Mouse (Mus musculus) limb, embryonic 14.5 days (tissue): ENCODE measurements at regions not wholly inside any gene's neighbourhood (a gene's known extent, or its start where the extent isn't known, plus 50 kb on each side); places are given as distances from the start of the nearest gene placed in this dataset.

Experiments used
- ATAC-seq: fragments of 200-750 bp; cut with Nextera tagmentation; 2 replicates; pipeline ENCODE4 v1.8.0; 2017; ENCODE audit warnings: low read depth, moderate number of reproducible peaks, moderate TSS enrichment; ENCODE audit not compliant: low FRiP score
- DNase-seq: peaks from one replicate; pipeline ENCODE4 v3.0.0-alpha.2; 2015; ENCODE audit warnings: low spot score
- H3K27ac ChIP-seq: fragments of 300-500 bp; sonication (generic); replicated peaks from 2 replicates; pipeline ENCODE4 v1.5.1; 2014; ENCODE audit warnings: low read depth, mild to moderate bottlenecking, low read length, moderate library complexity, mixed read lengths
- H3K27me3 ChIP-seq: fragments of 300-500 bp; sonication (generic); 2 replicates; pipeline ENCODE4 v1.6.1; 2014; ENCODE audit warnings: low read length, mixed read lengths; ENCODE audit not compliant: control insufficient read depth, insufficient read depth
- H3K36me3 ChIP-seq: fragments of 300-500 bp; sonication (generic); 2 replicates; pipeline ENCODE4 v1.6.1; 2014; ENCODE audit warnings: mild to moderate bottlenecking, low read length, moderate library complexity, mixed read lengths; ENCODE audit not compliant: control insufficient read depth, insufficient read depth
- H3K4me1 ChIP-seq: fragments of 300-500 bp; sonication (generic); 2 replicates; pipeline ENCODE4 v1.6.1; 2014; ENCODE audit warnings: antibody characterized with exemption, low read length, mixed read lengths; ENCODE audit not compliant: control insufficient read depth, insufficient read depth
- H3K4me2 ChIP-seq: fragments of 300-500 bp; sonication (generic); replicated peaks from 2 replicates; pipeline ENCODE4 v1.6.1; 2014; ENCODE audit warnings: low read depth, mild to moderate bottlenecking, low read length, moderate library complexity; ENCODE audit not compliant: severe bottlenecking
- H3K4me3 ChIP-seq: fragments of 300-500 bp; sonication (generic); replicated peaks from 2 replicates; pipeline ENCODE4 v1.5.1; 2014; ENCODE audit warnings: low read length
- H3K9ac ChIP-seq: fragments of 300-500 bp; sonication (generic); 2 replicates; pipeline ENCODE4 v1.6.1; 2014; ENCODE audit warnings: mild to moderate bottlenecking, low read depth, low read length, moderate library complexity; ENCODE audit not compliant: severe bottlenecking
- H3K9me3 ChIP-seq: fragments of 300-500 bp; sonication (generic); 2 replicates; pipeline ENCODE4 v1.6.1; 2016; ENCODE audit warnings: low read length; ENCODE audit not compliant: control insufficient read depth
- POLR2A ChIP-seq: fragments of 200-500 bp; IDR thresholded peaks from 2 replicates; pipeline ENCODE4 v1.8.0; 2012; ENCODE audit warnings: inconsistent platforms, mild to moderate bottlenecking, moderate library complexity, borderline replicate concordance; ENCODE audit not compliant: insufficient read depth, insufficient read length; ENCODE audit errors: extremely low read depth
- WGBS: fragments of 180-500 bp; shearing (Covaris S2); extraction: QIAGEN DNeasy Blood & Tissue Kit; methylation state at CpG from one replicate; pipeline ENCODE4 v1.1.7; 2014; 5-methylcytosine and 5-hydroxymethylcytosine counted together

GRCm38 (mm10) chr2:168372356-168372755 is 90.8 kb upstream of the Kcng1 start:
- no peak for TF ChIP-seq POLR2A
- H3K27me3 ChIP-seq = no peaks in the 10 kb centered on the region
- H3K4me2 ChIP-seq = no peak overlapping the region
- no peak overlapping the region for H3K27ac ChIP-seq
- DNase-seq (no peak), ATAC-seq (no peak)
- H3K4me3 ChIP-seq = no peak overlapping the region
- peaks cover 5% of the 10 kb centered on the region; the same call in 1 of the 2 replicates for H3K9me3 ChIP-seq
- H3K9ac ChIP-seq = no peak overlapping the region
- no peaks in the 10 kb centered on the region for H3K4me1 ChIP-seq
- no peaks in the 10 kb centered on the region for H3K36me3 ChIP-seq
- 90% methylated on average over 5 of the region's 5 CpGs for WGBS

GRCm38 (mm10) chr2:168371245-168371644 is 89.7 kb upstream of the Kcng1 start:
- DNase-seq (no peak), ATAC-seq (no peak)
- Histone ChIP-seq H3K36me3 (no peaks in the 10 kb centered on the region), H3K4me3 (no peak overlapping the region), H3K27me3 (no peaks in the 10 kb centered on the region), H3K4me1 (no peaks in the 10 kb centered on the region), H3K9me3 (peaks cover 5% of the 10 kb centered on the region; the same call in 1 of the 2 replicates), H3K9ac (no peak overlapping the region), H3K27ac (no peak overlapping the region), H3K4me2 (no peak overlapping the region)
- 4% methylated on average over 3 of the region's 3 CpGs for WGBS
- TF ChIP-seq POLR2A = no peak

DNA sequence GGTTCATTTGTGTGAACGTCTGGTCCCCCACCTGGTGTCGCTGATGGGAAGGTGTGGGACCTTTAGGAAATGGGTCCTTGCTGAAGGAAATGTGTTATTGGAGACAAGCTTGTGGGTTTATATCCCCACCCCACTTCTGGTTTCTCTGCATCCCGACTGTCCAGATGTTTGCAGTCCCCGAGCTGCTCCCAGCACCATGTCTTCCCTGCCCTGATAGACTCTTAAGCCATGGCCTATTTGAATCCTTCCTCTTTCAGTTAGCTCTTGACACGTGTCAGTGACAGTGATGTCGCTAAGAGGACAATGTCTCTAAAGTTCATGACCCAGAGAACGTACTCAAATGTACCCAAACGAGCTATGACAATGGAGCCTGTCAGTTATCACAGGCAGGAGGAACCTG is 77.7 kb upstream of the Kcng1 start:
- Histone ChIP-seq H3K4me2 (no peak overlapping the region), H3K27me3 (no peaks in the 10 kb centered on the region), H3K9ac (no peak overlapping the region), H3K36me3 (no peaks in the 10 kb centered on the region), H3K4me1 (peaks cover 10% of the 10 kb centered on the region), H3K27ac (no peak overlapping the region), H3K4me3 (no peak overlapping the region), H3K9me3 (no peaks in the 10 kb centered on the region)
- no peak for DNase-seq
- ATAC-seq = no peak
- TF ChIP-seq POLR2A = no peak
- 57% methylated on average over 8 of the region's 8 CpGs for WGBS

DNA sequence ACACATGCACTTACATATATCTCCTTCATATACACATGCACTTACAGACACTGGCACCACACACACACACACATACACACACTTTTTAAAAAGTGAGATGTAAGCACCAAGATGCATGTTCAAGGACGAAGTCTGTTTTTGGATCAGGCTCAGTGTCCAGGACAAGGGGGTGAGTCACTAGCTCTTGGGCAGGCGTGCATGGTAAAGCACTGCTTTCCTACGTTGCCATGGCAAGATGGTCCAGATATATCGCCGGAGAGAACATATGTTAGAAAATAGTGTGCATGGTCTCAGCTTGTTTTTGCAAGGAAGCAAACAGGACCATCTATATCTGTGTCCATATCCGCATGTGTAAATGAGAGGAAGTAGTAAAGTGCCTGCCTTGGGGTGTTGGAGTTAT is 77.0 kb upstream of the Kcng1 start:
- WGBS = 59% methylated on average over 6 of the region's 6 CpGs
- H3K9ac ChIP-seq = no peak overlapping the region
- TF ChIP-seq POLR2A = no peak
- H3K4me3 ChIP-seq = no peak overlapping the region
- peaks cover 13% of the 10 kb centered on the region for H3K4me1 ChIP-seq
- DNase-seq (no peak), ATAC-seq (no peak)
- H3K27ac ChIP-seq = no peak overlapping the region
- H3K36me3 ChIP-seq = no peaks in the 10 kb centered on the region
- H3K4me2 ChIP-seq = no peak overlapping the region
- H3K9me3 ChIP-seq = no peaks in the 10 kb centered on the region
- H3K27me3 ChIP-seq = no peaks in the 10 kb centered on the region

DNA sequence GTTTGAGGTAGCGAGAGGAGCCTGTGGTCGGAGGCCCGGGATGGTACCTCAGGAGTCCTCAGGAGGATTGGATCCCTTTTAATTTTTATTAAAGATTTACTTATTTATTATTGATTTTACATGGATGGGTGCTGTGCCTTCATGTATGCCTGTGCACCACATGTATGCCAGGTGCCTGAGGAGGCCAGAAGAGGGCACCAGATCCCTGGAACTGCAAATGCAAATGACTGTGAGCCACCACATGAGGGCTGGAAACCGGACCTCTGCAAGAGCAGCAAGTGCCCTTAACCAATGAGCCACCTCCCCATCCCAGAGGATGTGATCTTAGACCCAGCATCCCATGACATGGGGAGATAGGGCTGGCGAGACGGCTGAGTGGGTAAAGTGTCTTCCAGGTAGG is 76.3 kb upstream of the Kcng1 start:
- Histone ChIP-seq H3K4me1 (peaks cover 13% of the 10 kb centered on the region), H3K4me2 (no peak overlapping the region), H3K9me3 (no peaks in the 10 kb centered on the region), H3K36me3 (no peaks in the 10 kb centered on the region), H3K27me3 (no peaks in the 10 kb centered on the region), H3K27ac (no peak overlapping the region), H3K9ac (no peak overlapping the region), H3K4me3 (no peak overlapping the region)
- DNase-seq = no peak
- no peak for TF ChIP-seq POLR2A
- 79% methylated on average over 6 of the region's 6 CpGs for WGBS
- no peak for ATAC-seq

DNA sequence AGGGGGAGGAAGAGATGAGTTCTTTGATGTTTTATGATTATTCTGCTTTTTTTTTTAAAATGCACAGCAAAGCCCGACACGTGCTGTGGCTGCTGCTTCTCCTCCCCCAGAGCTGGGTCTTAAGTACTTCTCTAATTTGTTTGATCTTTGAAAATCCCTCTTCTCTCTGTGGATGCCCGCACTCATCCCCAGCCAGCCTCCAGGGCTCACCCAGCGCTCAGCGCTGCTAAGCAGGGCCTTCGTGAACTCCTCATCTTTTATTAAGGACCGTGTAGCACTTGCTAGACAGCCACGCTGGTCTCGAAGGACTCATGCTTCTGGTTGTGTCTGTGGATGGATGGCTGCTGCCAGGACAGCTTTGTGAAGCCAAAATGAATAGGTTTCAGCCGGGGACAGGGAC is 72.9 kb upstream of the Kcng1 start:
- H3K27me3 ChIP-seq = no peaks in the 10 kb centered on the region
- 39% methylated on average over 10 of the region's 10 CpGs for WGBS
- H3K4me2 ChIP-seq = no peak overlapping the region
- no peak overlapping the region for H3K9ac ChIP-seq
- no peak overlapping the region for H3K27ac ChIP-seq
- H3K4me3 ChIP-seq = no peak overlapping the region
- ATAC-seq (no peak), DNase-seq (no peak)
- no peak for TF ChIP-seq POLR2A
- H3K9me3 ChIP-seq = no peaks in the 10 kb centered on the region
- H3K36me3 ChIP-seq = no peaks in the 10 kb centered on the region
- peaks cover 13% of the 10 kb centered on the region for H3K4me1 ChIP-seq
